Mouse (Mus musculus): Measurements from ENCODE around the gene Eloa.

Gene Eloa

GRCm38 (mm10) chr4:136021549-136022047, at the start of gene Eloa:
Gene Eloa, minus strand, starts transcription at chr4:136021763.
- ChIA-PET POLR2A (interaction anchor here in 3 of 4 experiments (0.6 to 23.5 kb wide), 17 partner anchors 10 to 263 kb away, joined by 3 to 402 read pairs (median 6); partner anchors contain the start of genes Pithd1 (in 2 of the 3), Rpl11 (in 2 of the 3) and Zfp46 (in 1 of the 3)), CTCF (interaction anchor here in 1 of 4 experiments (1.3 kb wide), 1 partner anchor 32 kb away, joined by 3 read pairs; no protein-coding TSS in a partner anchor)

DNA sequence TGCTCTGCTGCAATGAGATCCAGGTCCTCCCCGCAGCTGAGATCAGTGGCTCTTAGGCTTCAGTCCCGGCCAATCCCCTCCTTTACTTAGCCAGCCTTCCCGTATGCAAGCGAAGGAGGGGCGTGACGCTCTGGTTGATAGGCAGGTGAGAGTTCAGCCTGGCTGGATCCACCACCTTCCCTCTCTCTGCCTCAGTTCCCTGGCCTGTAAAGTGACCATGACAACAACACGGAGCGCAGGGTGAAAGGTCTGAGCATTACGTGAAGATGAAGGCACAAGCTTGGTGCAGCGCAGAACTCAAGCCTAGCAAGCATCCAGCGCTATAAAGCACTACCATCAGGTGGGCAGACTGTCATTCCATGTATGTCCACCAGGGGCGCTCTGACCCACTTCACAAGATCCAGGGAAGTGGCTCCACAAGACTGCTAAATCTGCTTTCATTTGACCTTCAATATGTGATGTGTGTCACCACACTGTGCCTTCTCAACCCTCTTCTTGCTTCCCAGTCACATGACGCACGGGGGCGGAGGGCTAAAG, 49.7 kb upstream of the Eloa start:
- ChIA-PET POLR2A (interaction anchor here in 3 of 4 experiments (0.6 to 4.5 kb wide), 15 partner anchors 10 to 119 kb away, joined by 3 to 10 read pairs (median 4); partner anchors contain the start of gene Rpl11 (in 1 of the 3)), CTCF (interaction anchor here in 3 of 4 experiments (0.5 to 3.9 kb wide), 31 partner anchors 9 to 1621 kb away, joined by 3 to 36 read pairs (median 5); partner anchors contain the start of gene E2f2 (in 1 of the 3))

- POLR2A ChIA-PET, result interaction anchor here (0.5 to 4.5 kb wide), 18 partner anchors 10 to 718 kb away, joined by 3 to 10 read pairs (median 4); partner anchors contain the start of gene Rpl11 (in 1 of the 4)
- CTCF ChIA-PET, result interaction anchor here in 3 of 4 experiments (0.5 to 3.9 kb wide), 39 partner anchors 9 to 1621 kb away, joined by 3 to 36 read pairs (median 4); partner anchors contain the start of gene E2f2 (in 1 of the 3)
These were observed 49.0 kb upstream of the Eloa start for GRCm38 (mm10) chr4:136070592-136070991.

GRCm38 (mm10) chr4:136069954-136070353, 48.4 kb upstream of the Eloa start:
- ChIA-PET POLR2A (interaction anchor here in 3 of 4 experiments (0.6 to 4.5 kb wide), 9 partner anchors 10 to 355 kb away, joined by 3 to 10 read pairs (median 5); partner anchors contain the start of gene Rpl11 (in 1 of the 3)), CTCF (interaction anchor here in 3 of 4 experiments (0.6 to 3.9 kb wide), 30 partner anchors 10 to 267 kb away, joined by 3 to 36 read pairs (median 5); no protein-coding TSS in a partner anchor)

DNA sequence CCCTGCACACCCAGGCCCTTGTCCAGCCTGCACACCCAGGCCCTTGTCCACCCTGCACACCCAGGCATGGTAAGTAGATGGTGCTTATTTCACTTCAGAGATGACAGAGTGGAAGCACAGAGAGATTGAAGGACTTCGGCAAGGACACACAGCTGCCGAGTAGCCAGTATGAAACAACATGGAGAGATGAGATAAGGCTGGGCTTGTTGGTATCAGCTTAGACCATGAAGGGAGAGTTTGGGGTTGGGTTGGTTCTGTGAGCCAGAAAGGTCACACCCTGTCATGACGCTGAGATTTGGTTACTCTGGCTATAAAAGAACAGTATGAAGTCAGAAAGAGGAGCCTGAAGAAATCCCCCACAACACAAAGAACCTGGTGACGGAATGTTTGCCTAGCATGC, 47.8 kb upstream of the Eloa start:
- ChIA-PET POLR2A (interaction anchor here in 2 of 4 experiments (0.6 to 4.5 kb wide), 5 partner anchors 9 to 175 kb away, joined by 3 to 10 read pairs (median 3); partner anchors contain the start of gene Rpl11 (in 1 of the 2)), CTCF (interaction anchor here in 3 of 4 experiments (0.6 to 3.9 kb wide), 17 partner anchors 11 to 858 kb away, joined by 3 to 36 read pairs (median 8); no protein-coding TSS in a partner anchor)

DNA sequence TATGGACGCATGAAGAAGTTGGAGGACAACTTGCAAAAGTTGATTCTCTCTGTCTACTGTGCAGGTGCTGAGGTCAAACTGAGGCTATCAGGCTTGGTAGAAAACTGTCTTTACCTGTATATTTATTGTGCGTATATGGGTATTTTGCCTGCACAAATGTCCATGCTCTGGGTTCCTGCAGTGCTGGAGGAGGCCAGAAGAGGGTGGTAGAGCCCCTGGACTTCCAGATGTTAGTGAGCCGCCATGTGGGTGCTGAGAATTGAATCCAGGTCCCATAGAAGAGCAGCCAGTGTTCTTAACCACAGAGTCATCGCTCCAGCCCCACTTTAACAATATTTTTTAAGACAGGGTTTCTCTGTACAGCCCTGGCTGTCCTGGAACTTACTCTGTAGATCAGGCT, 41.6 kb upstream of the Eloa start:
- CTCF ChIA-PET, result no interaction called here
- POLR2A ChIA-PET, result interaction anchor here in 2 of 4 experiments (1.1 to 4.6 kb wide), 3 partner anchors 9 to 14 kb away, joined by 3 to 42 read pairs (median 9); partner anchors contain the start of gene Rpl11 (in 2 of the 2)

DNA sequence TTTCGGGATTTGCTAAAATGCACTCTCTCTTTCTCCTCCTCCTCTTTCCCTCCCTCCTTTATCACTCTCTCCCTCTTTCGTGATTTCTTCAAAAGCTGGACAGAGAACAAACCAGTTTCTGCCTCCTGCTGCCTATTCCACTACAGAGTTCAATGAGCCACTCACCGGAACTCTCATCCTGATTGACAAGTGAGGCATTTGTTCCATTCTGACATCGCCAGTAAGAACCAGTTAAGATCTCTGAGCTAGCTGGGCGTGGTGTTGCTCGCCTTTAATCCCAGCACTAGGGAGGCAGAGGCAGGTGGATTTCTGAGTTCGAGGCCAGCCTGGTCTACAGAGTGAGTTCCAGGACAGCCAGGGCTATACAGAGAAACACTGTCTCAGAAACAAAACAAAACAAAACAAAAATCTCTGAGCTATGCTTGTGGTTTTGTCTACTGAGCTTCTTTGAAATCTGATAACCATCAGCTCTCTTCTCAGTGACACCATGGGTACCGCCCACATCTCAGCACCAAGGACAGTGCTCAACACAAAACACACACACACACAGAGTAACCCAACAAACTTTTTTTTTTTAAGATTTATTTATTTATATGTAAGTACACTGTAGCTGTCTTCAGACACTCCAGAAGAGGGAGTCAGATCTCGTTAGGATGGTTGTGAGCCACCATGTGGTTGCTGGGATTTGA, 38.4 kb upstream of the Eloa start:
- CTCF ChIA-PET, result interaction anchor here (0.5 to 1.8 kb wide), 9 partner anchors 10 to 834 kb away, joined by 3 to 11 read pairs (median 6); partner anchors contain the start of gene Fuca1 (in 1 of the 4)
- POLR2A ChIA-PET, result interaction anchor here (0.6 to 4.6 kb wide), 20 partner anchors 9 to 168 kb away, joined by 3 to 42 read pairs (median 4); partner anchors contain the start of genes Asap3 (in 1 of the 4) and Pithd1 (in 1 of the 4)

DNA sequence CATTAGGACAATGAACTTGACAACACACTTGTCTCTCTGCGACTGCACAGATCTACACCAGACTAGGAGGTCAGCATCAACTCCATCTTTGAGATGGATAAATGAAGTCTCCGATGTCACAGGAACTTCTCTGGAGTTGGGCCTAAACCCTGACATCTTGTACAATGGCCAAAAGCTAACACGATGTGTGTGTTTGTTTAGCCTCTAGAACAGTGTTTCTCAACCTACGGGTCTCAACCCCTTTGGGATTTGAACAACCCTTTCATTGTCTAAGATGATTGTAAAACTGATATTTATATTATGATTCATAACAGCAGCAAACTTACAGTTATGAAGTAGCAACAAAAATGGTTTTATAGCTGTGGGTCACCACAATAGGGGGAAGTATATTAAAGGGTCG, 36.4 kb upstream of the Eloa start:
- ChIA-PET POLR2A (interaction anchor here in 1 of 4 experiments (0.6 to 1.1 kb wide), 2 partner anchors 13 to 115 kb away, joined by 3 to 5 read pairs; partner anchors contain the start of gene E2f2), CTCF (interaction anchor here in 1 of 4 experiments (0.6 kb wide), 1 partner anchor 95 kb away, joined by 3 read pairs; no protein-coding TSS in a partner anchor)

DNA sequence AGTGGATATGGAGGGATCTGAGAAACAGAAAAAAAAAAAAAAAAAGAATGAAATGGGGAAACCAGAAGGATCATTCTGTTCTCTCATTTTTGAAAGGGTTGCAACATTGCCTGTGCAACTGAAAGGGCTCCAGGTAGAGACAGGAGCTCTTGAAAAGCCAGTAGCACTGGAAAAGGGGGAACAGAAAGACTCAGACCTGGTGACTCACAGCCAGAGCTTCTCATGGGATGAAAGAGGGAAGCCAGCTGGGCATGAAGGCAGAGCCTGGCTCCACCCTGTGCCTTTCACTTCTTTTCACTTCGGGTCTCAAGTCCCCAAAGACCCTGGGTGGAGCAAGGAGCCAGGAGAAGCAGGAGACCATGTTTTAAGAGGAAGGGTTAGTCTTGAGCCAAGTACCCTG, 34.5 kb upstream of the Eloa start:
- POLR2A ChIA-PET, result interaction anchor here in 3 of 4 experiments (0.6 to 1.1 kb wide), 4 partner anchors 11 to 260 kb away, joined by 3 to 4 read pairs (median 3); partner anchors contain the start of genes Fuca1 (in 1 of the 3) and Hmgcl (in 1 of the 3)
- CTCF ChIA-PET, result no interaction called here

DNA sequence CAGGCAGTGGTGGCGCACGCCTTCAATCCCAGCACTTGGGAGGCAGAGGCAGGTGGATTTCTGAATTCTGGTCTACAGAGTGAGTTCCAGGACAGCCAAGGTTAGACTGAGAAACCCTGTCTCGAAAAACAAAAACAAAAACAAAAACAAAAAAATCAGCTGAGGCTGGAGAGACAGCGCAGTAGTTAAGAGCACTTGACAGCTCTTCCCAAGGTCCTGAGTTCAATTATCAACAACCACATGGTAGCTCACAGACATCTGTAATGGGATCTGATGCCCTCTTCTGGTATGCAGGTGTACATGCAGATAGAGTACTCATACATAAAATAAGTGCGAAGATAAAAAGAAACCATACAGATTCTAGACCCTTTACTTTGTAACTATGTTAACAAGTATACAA, 32.3 kb upstream of the Eloa start:
- ChIA-PET POLR2A (interaction anchor here (0.5 to 12.1 kb wide), 146 partner anchors 8 to 1131 kb away, joined by 3 to 402 read pairs (median 5); partner anchors contain the start of genes Pithd1 (in 4 of the 4), E2f2 (in 3 of the 4), Gale (in 3 of the 4) and Eloa (in 2 of the 4)), CTCF (interaction anchor here (0.5 to 2.2 kb wide), 42 partner anchors 9 to 1210 kb away, joined by 3 to 19 read pairs (median 4); partner anchors contain the start of genes Eloa (in 1 of the 4), Fuca1 (in 1 of the 4) and Pithd1 (in 1 of the 4))

GRCm38 (mm10) chr4:136053247-136053596, 31.7 kb upstream of the Eloa start, which contains the start of gene Rpl11:
Gene Rpl11, minus strand, starts transcription at chr4:136053428.
- ChIA-PET CTCF (interaction anchor here (0.6 to 2.2 kb wide), 29 partner anchors 8 to 535 kb away, joined by 3 to 19 read pairs (median 4); partner anchors contain the start of genes Eloa (in 1 of the 4) and Pithd1 (in 1 of the 4)), POLR2A (interaction anchor here (0.5 to 12.1 kb wide), 149 partner anchors 9 to 1130 kb away, joined by 3 to 402 read pairs (median 4); partner anchors contain the start of genes Pithd1 (in 4 of the 4), E2f2 (in 3 of the 4), Gale (in 3 of the 4) and Eloa (in 2 of the 4))

GRCm38 (mm10) chr4:136052534-136053246, 31.1 kb upstream of the Eloa start:
- ChIA-PET CTCF (interaction anchor here in 3 of 4 experiments (0.9 to 2.2 kb wide), 14 partner anchors 11 to 344 kb away, joined by 3 to 19 read pairs (median 4); no protein-coding TSS in a partner anchor), POLR2A (interaction anchor here (0.5 to 12.1 kb wide), 115 partner anchors 8 to 654 kb away, joined by 3 to 402 read pairs (median 5); partner anchors contain the start of genes Pithd1 (in 4 of the 4), E2f2 (in 2 of the 4), Eloa (in 2 of the 4) and Gale (in 2 of the 4))

DNA sequence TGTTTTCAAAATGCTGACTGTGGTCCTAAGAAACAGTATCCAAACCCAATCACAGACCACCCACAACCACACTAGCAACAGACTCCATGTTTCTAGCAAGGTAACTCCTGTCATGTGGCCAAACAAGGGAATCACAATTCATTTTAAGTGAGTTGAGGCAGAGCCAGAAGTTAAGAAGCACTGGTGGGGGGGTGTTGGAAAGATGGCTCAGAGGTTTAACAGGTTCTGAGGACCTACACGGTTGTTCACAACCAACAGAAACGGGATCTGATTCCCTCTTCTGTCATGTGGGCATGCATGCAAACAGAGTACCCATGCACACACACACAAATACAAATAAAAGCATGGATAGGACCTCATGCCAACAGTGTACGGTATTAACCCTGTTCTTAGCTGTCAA, 30.5 kb upstream of the Eloa start:
- ChIA-PET CTCF (interaction anchor here in 1 of 4 experiments (2.2 kb wide), 1 partner anchor 12 kb away, joined by 7 read pairs; no protein-coding TSS in a partner anchor), POLR2A (interaction anchor here (0.5 to 12.1 kb wide), 43 partner anchors 8 to 410 kb away, joined by 3 to 402 read pairs (median 7); partner anchors contain the start of genes Pithd1 (in 4 of the 4), E2f2 (in 2 of the 4), Eloa (in 2 of the 4) and Gale (in 2 of the 4))

- CTCF ChIA-PET, result interaction anchor here in 3 of 4 experiments (0.6 to 1.5 kb wide), 4 partner anchors 10 to 162 kb away, joined by 3 to 5 read pairs (median 3); no protein-coding TSS in a partner anchor
- POLR2A ChIA-PET, result interaction anchor here (0.6 to 12.1 kb wide), 43 partner anchors 10 to 611 kb away, joined by 3 to 402 read pairs (median 5); partner anchors contain the start of genes Lypla2 (in 2 of the 4), Pithd1 (in 2 of the 4), E2f2 (in 1 of the 4) and Eloa (in 1 of the 4)
These were observed 28.7 kb upstream of the Eloa start for GRCm38 (mm10) chr4:136050226-136050625.

DNA sequence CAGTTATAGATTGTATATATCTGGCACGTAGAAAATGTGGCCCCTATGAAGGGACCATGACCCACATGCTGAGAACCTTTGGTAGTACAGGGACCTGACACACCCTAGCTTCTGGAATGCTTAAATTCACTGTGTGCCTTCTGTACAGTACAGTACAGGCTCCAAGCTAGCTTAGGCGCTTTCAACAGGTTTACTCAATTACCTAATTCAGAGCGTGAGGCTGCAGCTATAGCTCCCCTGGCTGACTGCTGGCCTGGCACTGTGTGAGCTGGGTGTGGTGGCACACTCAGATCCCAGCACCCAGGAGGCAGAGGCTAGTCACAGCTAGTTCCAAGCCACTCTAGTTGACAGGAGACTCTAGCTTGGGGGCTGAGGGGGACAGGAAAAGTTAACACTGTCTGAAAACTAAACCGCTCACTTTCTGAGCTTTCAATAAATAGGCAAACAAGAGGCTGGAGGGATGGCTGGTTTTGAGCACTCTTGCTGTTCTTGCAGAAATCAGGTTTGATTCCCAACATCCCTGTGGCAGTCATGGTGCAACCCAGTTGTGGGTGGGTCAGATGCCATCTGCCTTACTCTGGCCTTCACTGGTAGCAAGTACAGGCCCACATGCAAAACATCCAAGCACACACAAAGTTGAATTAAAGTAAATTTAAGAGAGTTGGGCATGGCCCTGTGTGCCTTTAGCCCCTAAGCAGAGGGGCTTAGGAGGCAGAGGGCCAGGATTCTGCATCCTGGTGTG, 26.9 kb upstream of the Eloa start:
- CTCF ChIA-PET, result interaction anchor here in 3 of 4 experiments (0.5 to 1.5 kb wide), 3 partner anchors 8 to 240 kb away, joined by 3 to 5 read pairs (median 3); partner anchors contain the start of gene Pithd1 (in 1 of the 3)
- POLR2A ChIA-PET, result interaction anchor here (0.6 to 12.1 kb wide), 57 partner anchors 9 to 514 kb away, joined by 3 to 402 read pairs (median 4); partner anchors contain the start of genes Lypla2 (in 2 of the 4), E2f2 (in 1 of the 4), Eloa (in 1 of the 4) and Fuca1 (in 1 of the 4)
